Mouse (Mus musculus) layer of hippocampus, adult 11-12 months (tissue): ENCODE results near the gene Btbd6.

Experiments
- DNase-seq: peaks from one replicate; pipeline ENCODE4 v3.0.0; 2022; ENCODE audit warnings: low spot score

The Btbd6 gene

GRCm38 (mm10) chr12:112976371-112977073 is at the start of gene Btbd6:
Gene Btbd6, plus strand, starts transcription at chr12:112976482.
- DNase-seq, result peak; percentile 89

GRCm38 (mm10) chr12:112927265-112927664 is 49.0 kb upstream of the Btbd6 start:
- DNase-seq, result no peak

- DNase-seq, result peak; percentile 68
Measured at GRCm38 (mm10) chr12:112928401-112929241, 47.7 kb upstream of the Btbd6 start.

- DNase-seq, result peak; percentile 78
Measured at GRCm38 (mm10) chr12:112929562-112930352, 46.5 kb upstream of the Btbd6 start, which contains the start of gene Jag2. Gene Jag2, minus strand, starts transcription at chr12:112929776.

GRCm38 (mm10) chr12:112932647-112933046 is 43.6 kb upstream of the Btbd6 start:
- no peak for DNase-seq

- no peak for DNase-seq
Measured at GRCm38 (mm10) chr12:112937906-112938305, 38.4 kb upstream of the Btbd6 start.

- no peak for DNase-seq
Measured at GRCm38 (mm10) chr12:112938366-112938765, 37.9 kb upstream of the Btbd6 start.

- DNase-seq, result no peak
Measured at GRCm38 (mm10) chr12:112938873-112939565, 37.3 kb upstream of the Btbd6 start.

- no peak for DNase-seq
Measured at GRCm38 (mm10) chr12:112940238-112940637, 36.0 kb upstream of the Btbd6 start.

- no peak for DNase-seq
Measured at GRCm38 (mm10) chr12:112940710-112941109, 35.6 kb upstream of the Btbd6 start.

GRCm38 (mm10) chr12:112941156-112941775 is 35.0 kb upstream of the Btbd6 start:
- no peak for DNase-seq

GRCm38 (mm10) chr12:112941776-112942713 is 34.2 kb upstream of the Btbd6 start, which contains the start of gene Nudt14:
Gene Nudt14, minus strand, starts transcription at chr12:112942124.
- peak; percentile 68 for DNase-seq

GRCm38 (mm10) chr12:112943669-112944068 is 32.6 kb upstream of the Btbd6 start:
- no peak for DNase-seq

- no peak for DNase-seq
Measured at GRCm38 (mm10) chr12:112947307-112947706, 29.0 kb upstream of the Btbd6 start.

GRCm38 (mm10) chr12:112950040-112950760 is 26.1 kb upstream of the Btbd6 start:
- peak; percentile 94 for DNase-seq

- DNase-seq, result no peak
Measured at GRCm38 (mm10) chr12:112950761-112951129, 25.5 kb upstream of the Btbd6 start.

GRCm38 (mm10) chr12:112951150-112951842 is 25.0 kb upstream of the Btbd6 start:
- DNase-seq, result no peak

GRCm38 (mm10) chr12:112952433-112952832 is 23.8 kb upstream of the Btbd6 start:
- DNase-seq, result no peak
